Mouse (Mus musculus): Measurements from ENCODE around the gene Gjb6.

GRCm38 (mm10) chr14:57104106-57105023 is 29.0 kb downstream of the Gjb6 start, which contains the start of gene Gjb2:
- TF ChIP-seq POLR2A (IDR thresholded peaks at IDR 0.05; ENCODE audit: borderline replicate concordance, extremely low read depth, insufficient read depth, insufficient read length, poor library complexity, severe bottlenecking) (no peak), CTCF (IDR thresholded peaks at IDR 0.05; ENCODE audit: borderline replicate concordance, extremely low read depth, insufficient read depth, insufficient read length) (no peak)
